Mouse (Mus musculus) limb, embryonic 13.5 days (tissue): ENCODE results near the gene Tjap1. TPM values are rescaled to one million over a fixed set of nuclear protein-coding genes. Genes with fewer than 3 reads are reported as not detected.

ENCODE experiments used
- ATAC-seq: fragments of 200-750 bp; cut with Nextera tagmentation; 2 replicates; pipeline ENCODE4 v1.8.0; 2017; ENCODE audit warnings: low read depth, moderate number of reproducible peaks, moderate TSS enrichment; ENCODE audit not compliant: low FRiP score
- H3K27ac ChIP-seq: fragments of 300-500 bp; sonication (generic); 2 replicates; pipeline ENCODE4 v1.5.1; 2015; ENCODE audit warnings: inconsistent platforms, mild to moderate bottlenecking, moderate library complexity
- H3K27me3 ChIP-seq: fragments of 300-500 bp; sonication (generic); 2 replicates; pipeline ENCODE4 v1.6.1; 2015; ENCODE audit warnings: mild to moderate bottlenecking, inconsistent platforms
- H3K36me3 ChIP-seq: fragments of 300-500 bp; sonication (generic); 2 replicates; pipeline ENCODE4 v1.6.1; 2015; ENCODE audit warnings: inconsistent platforms, mild to moderate bottlenecking, moderate library complexity
- H3K4me1 ChIP-seq: fragments of 300-500 bp; sonication (generic); 2 replicates; pipeline ENCODE4 v1.6.1; 2015; ENCODE audit warnings: inconsistent platforms
- H3K4me2 ChIP-seq: fragments of 300-500 bp; sonication (generic); replicated peaks from 2 replicates; pipeline ENCODE4 v1.6.1; 2015; ENCODE audit warnings: inconsistent platforms, mild to moderate bottlenecking, moderate library complexity
- H3K4me3 ChIP-seq: fragments of 300-500 bp; sonication (generic); 2 replicates; pipeline ENCODE4 v1.5.1; 2015; ENCODE audit warnings: moderate library complexity, mild to moderate bottlenecking, inconsistent platforms
- H3K9ac ChIP-seq: fragments of 300-500 bp; sonication (generic); 2 replicates; pipeline ENCODE4 v1.6.1; 2015; ENCODE audit warnings: mild to moderate bottlenecking, inconsistent platforms
- H3K9me3 ChIP-seq: fragments of 300-500 bp; sonication (generic); 2 replicates; pipeline ENCODE4 v1.6.1; 2016; ENCODE audit warnings: inconsistent platforms
- WGBS: fragments of 180-500 bp; shearing (Covaris S2); methylation state at CpG from one replicate; pipeline ENCODE4 v1.1.7; 2015; 5-methylcytosine and 5-hydroxymethylcytosine counted together
- microRNA counts: library from miRNA; unstranded; fragments of <30 nt; microRNA quantifications from one replicate; lab custom pipeline; 2016
- microRNA-seq: library from miRNA; unstranded; fragments of <30 nt; microRNA quantifications from one replicate; pipeline ENCODE4, GENCODE M21; 2016
- polyA plus RNA-seq: library from polyadenylated mRNA; unstranded; fragments of >200 nt; fragmentation: Nextera tagmentation; extraction: Ambion mirVana; gene quantifications from 2 replicates; pipeline ENCODE4 v1.2.1, GENCODE M21; 2015

The Tjap1 gene
- polyA plus RNA-seq, 1 experiment from 2014 or later: 68.2 TPM

DNA sequence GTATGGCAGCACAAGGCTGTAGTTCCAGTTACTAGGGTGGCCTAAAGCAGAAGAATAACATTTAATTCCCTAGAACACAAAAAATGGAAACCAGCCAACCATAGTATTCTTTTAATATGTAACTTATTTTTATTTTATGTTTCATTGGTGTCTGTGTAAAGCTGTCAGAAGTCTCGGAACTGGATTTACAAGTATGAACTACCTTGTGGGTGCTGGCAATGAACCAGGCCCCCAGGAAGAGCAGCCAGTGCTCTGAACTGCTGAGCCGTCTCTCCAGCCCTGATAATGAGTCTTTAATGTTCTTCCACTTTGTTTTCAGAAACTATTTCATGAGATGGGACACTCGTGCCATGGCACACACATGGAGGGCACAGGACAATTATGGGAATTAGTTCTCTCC, 72.3 kb downstream of the Tjap1 start:
- Histone ChIP-seq H3K9me3 (no peaks in the 10 kb centered on the region), H3K4me2 (no peak overlapping the region), H3K27ac (no peak overlapping the region), H3K36me3 (peaks cover 95% of the 10 kb centered on the region), H3K4me1 (no peaks in the 10 kb centered on the region), H3K27me3 (no peaks in the 10 kb centered on the region), H3K9ac (no peak overlapping the region), H3K4me3 (no peak overlapping the region)
- ATAC-seq: no peak
- 93% methylated on average over 3 of the region's 3 CpGs for WGBS

MicroRNAs encoded within 50 kb of the gene (microRNA counts, 519-probe panel; counts per million panel counts)
- microRNA mmu-miR-693-3p (lab: Ali Mortazavi, UCI): not detected
- microRNA mmu-miR-693-5p (lab: Ali Mortazavi, UCI): not detected

Small RNAs within 50 kb of the gene (microRNA-seq; reads per million reads assigned to microRNA genes)
- 1.4 reads per million for gene Mir693

Other genes starting within 250 kb of the Tjap1 start
- gene Mrps18a, start 172.0 kb downstream of the Tjap1 start, polyA plus RNA-seq: 141 and 143 TPM in 2 replicates
- 11.1 and 11.4 TPM in 2 replicates for gene Rsph9, start 138.8 kb downstream of the Tjap1 start, polyA plus RNA-seq
- gene Mad2l1bp, start 129.5 kb downstream of the Tjap1 start, polyA plus RNA-seq: 36.4 and 39.0 TPM in 2 replicates
- gene Gtpbp2, start 122.0 kb downstream of the Tjap1 start, polyA plus RNA-seq: 45.2 and 49.3 TPM in 2 replicates
- 18.9 and 19.2 TPM in 2 replicates for gene Polh, start 80.4 kb downstream of the Tjap1 start, polyA plus RNA-seq
- 43.1 and 48.5 TPM in 2 replicates for gene Xpo5, start 80.2 kb downstream of the Tjap1 start, polyA plus RNA-seq
- 103 and 105 TPM in 2 replicates for gene Polr1c, start 35.0 kb downstream of the Tjap1 start, polyA plus RNA-seq
- gene Yipf3, start 34.9 kb downstream of the Tjap1 start, polyA plus RNA-seq: 104 and 110 TPM in 2 replicates
- gene Lrrc73, start 29.5 kb downstream of the Tjap1 start, polyA plus RNA-seq: 0.69 and 1.4 TPM in 2 replicates
- 8.8 and 11.0 TPM in 2 replicates for gene Dlk2, start 14.4 kb upstream of the Tjap1 start, polyA plus RNA-seq
- 7.5 and 7.6 TPM in 2 replicates for gene Abcc10, start 45.3 kb upstream of the Tjap1 start, polyA plus RNA-seq
- 14.2 and 15.4 TPM in 2 replicates for gene Zfp318, start 100.7 kb upstream of the Tjap1 start, polyA plus RNA-seq
- 0.97 and 1.6 TPM in 2 replicates for gene Crip3, start 145.9 kb upstream of the Tjap1 start, polyA plus RNA-seq
- gene Slc22a7, start 155.4 kb upstream of the Tjap1 start, polyA plus RNA-seq: 0.09 TPM in 1 of 2 replicates, not detected in the other
- 0.15 and 0.18 TPM in 2 replicates for gene Ttbk1, start 204.6 kb upstream of the Tjap1 start, polyA plus RNA-seq
- gene Dnph1, start 213.7 kb upstream of the Tjap1 start, polyA plus RNA-seq: 40.4 and 41.7 TPM in 2 replicates